Mouse (Mus musculus) heart, postnatal 0 days (tissue): ENCODE measurements around the gene Tmcc2. TPM values are rescaled to one million over a fixed set of nuclear protein-coding genes. Genes with fewer than 3 reads are reported as not detected.

ENCODE experiments used
- ATAC-seq: fragments of 200-750 bp; cut with Nextera tagmentation; 2 replicates; pipeline ENCODE4 v1.8.0; 2017; ENCODE audit warnings: low read depth, moderate number of reproducible peaks, moderate library complexity; ENCODE audit not compliant: insufficient read depth
- DNase-seq: peaks from one replicate; pipeline ENCODE4 v3.0.0-alpha.2; 2016; ENCODE audit warnings: low spot score
- H3K27ac ChIP-seq: fragments of 300-500 bp; sonication (generic); 2 replicates; pipeline ENCODE4 v1.5.1; 2014; ENCODE audit warnings: low read depth, mild to moderate bottlenecking
- H3K27me3 ChIP-seq: fragments of 300-500 bp; sonication (generic); 2 replicates; pipeline ENCODE4 v1.6.1; 2014; ENCODE audit warnings: low read length, mixed read lengths; ENCODE audit not compliant: control insufficient read depth, insufficient read depth
- H3K36me3 ChIP-seq: fragments of 300-500 bp; sonication (generic); replicated peaks from 2 replicates; pipeline ENCODE4 v1.6.1; 2014; ENCODE audit warnings: low read length, mixed read lengths; ENCODE audit not compliant: control insufficient read depth, insufficient read depth
- H3K4me1 ChIP-seq: fragments of 300-500 bp; sonication (generic); 2 replicates; pipeline ENCODE4 v1.6.1; 2014; ENCODE audit warnings: antibody characterized with exemption; ENCODE audit not compliant: control insufficient read depth, insufficient read depth
- H3K4me2 ChIP-seq: fragments of 300-500 bp; sonication (generic); 2 replicates; pipeline ENCODE4 v1.6.1; 2014; ENCODE audit warnings: low read depth, mild to moderate bottlenecking, low read length, moderate library complexity
- H3K4me3 ChIP-seq: fragments of 300-500 bp; sonication (generic); 2 replicates; pipeline ENCODE4 v1.5.1; 2014; ENCODE audit warnings: low read depth, low read length
- H3K9ac ChIP-seq: fragments of 300-500 bp; sonication (generic); replicated peaks from 2 replicates; pipeline ENCODE4 v1.6.1; 2014; ENCODE audit warnings: low read depth, low read length, mixed read lengths
- H3K9me3 ChIP-seq: fragments of 300-500 bp; sonication (generic); replicated peaks from 2 replicates; pipeline ENCODE4 v1.6.1; 2016; ENCODE audit warnings: low read length; ENCODE audit not compliant: control insufficient read depth
- CTCF ChIP-seq: IDR thresholded peaks from 2 replicates; pipeline ENCODE4 v1.5.1; 2016; ENCODE audit warnings: antibody characterized with exemption, control low read depth, low read depth
- EP300 ChIP-seq: IDR thresholded peaks from 2 replicates; pipeline ENCODE4 v1.6.1; 2016; ENCODE audit warnings: antibody characterized with exemption, low read depth
- WGBS: fragments of 180-500 bp; shearing (Covaris S2); extraction: QIAGEN DNeasy Blood & Tissue Kit; methylation state at CpG from one replicate; pipeline ENCODE4 v1.1.7; 2014; 5-methylcytosine and 5-hydroxymethylcytosine counted together
- polyA plus RNA-seq: library from polyadenylated mRNA; unstranded; fragments of >200 nt; fragmentation: Nextera tagmentation; extraction: Ambion mirVana; gene quantifications from 2 replicates; pipeline ENCODE4 v1.2.1, GENCODE M21; 2015
- total RNA-seq: library from RNA; depleted of rRNA; stranded (reverse); fragments of >200 nt; gene quantifications from 2 replicates; pipeline ENCODE4 v1.2.3, GENCODE M21; 2014; ENCODE audit warnings: low replicate concordance

Tmcc2 gene
- total and polyA plus RNA-seq, 2 experiments from 2014 or later, result 6.5 to 20.4 TPM

DNA sequence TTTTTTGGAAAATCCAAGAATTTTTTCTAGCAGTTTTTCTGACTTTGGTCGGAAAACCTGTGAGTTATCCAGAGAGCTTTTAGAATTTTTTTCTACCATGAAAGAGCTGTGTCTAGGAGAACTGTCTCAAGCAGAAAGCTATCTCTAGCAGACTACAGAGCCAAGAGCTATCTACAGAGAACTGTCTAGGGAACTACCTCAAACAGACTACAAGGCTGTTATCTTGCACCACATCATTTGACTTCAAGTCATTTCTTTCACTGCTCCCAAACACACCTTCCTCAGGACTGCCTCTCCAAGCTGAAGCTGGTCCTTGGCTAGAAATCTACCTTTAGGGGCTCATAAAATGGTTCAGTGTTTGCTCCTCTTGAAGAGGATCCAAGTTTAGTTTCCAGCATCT, 10.8 kb upstream of the Tmcc2 start:
- TF ChIP-seq EP300 (no peak), CTCF (no peak)
- Histone ChIP-seq H3K27ac (no peak overlapping the region), H3K4me3 (no peak overlapping the region), H3K9ac (no peak overlapping the region), H3K36me3 (no peaks in the 10 kb centered on the region), H3K4me2 (no peak overlapping the region), H3K9me3 (no peaks in the 10 kb centered on the region), H3K4me1 (no peaks in the 10 kb centered on the region), H3K27me3 (no peaks in the 10 kb centered on the region)
- DNase-seq (no peak), ATAC-seq (no peak)
- 64% methylated on average over 1 of the region's 1 CpGs for WGBS

- Histone ChIP-seq H3K36me3 (no peaks in the 10 kb centered on the region), H3K4me1 (no peaks in the 10 kb centered on the region), H3K4me2 (no peak overlapping the region), H3K4me3 (no peak overlapping the region), H3K27me3 (no peaks in the 10 kb centered on the region), H3K9ac (no peak overlapping the region), H3K27ac (no peak overlapping the region), H3K9me3 (no peaks in the 10 kb centered on the region)
- no peak for TF ChIP-seq CTCF
- no peak for TF ChIP-seq EP300
- WGBS, result 43% methylated on average over 1 of the region's 1 CpGs
- DNase-seq (no peak), ATAC-seq (no peak)
Observed at GRCm38 (mm10) chr1:132400538-132400937, 9.5 kb upstream of the Tmcc2 start.

DNA sequence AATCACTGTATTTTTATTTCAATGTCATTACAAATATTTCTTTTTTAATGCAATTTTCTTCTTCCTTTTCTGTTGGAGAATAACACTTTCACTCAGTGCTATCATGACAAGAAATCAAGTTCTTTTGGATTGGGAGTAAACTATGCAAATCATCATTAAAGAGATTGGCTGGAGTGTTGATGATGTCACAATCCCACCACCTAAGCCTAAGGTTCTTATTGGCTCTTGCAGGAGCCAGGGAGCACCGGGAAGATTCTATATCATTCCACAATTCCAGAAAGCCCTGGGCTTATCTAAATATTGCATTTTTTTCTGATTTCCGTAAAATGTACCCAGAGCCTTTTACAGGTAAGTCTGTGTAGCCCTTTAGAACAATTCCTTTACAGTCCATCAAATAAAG, 5.6 kb upstream of the Tmcc2 start:
- H3K27ac ChIP-seq, result no peak overlapping the region
- no peak overlapping the region for H3K9ac ChIP-seq
- 62% methylated on average over 2 of the region's 2 CpGs for WGBS
- ATAC-seq (no peak), DNase-seq (no peak)
- TF ChIP-seq CTCF, result no peak
- no peak for TF ChIP-seq EP300
- no peaks in the 10 kb centered on the region for H3K4me1 ChIP-seq
- no peak overlapping the region for H3K4me3 ChIP-seq
- no peaks in the 10 kb centered on the region for H3K27me3 ChIP-seq
- no peaks in the 10 kb centered on the region for H3K9me3 ChIP-seq
- no peaks in the 10 kb centered on the region for H3K36me3 ChIP-seq
- no peak overlapping the region for H3K4me2 ChIP-seq

DNA sequence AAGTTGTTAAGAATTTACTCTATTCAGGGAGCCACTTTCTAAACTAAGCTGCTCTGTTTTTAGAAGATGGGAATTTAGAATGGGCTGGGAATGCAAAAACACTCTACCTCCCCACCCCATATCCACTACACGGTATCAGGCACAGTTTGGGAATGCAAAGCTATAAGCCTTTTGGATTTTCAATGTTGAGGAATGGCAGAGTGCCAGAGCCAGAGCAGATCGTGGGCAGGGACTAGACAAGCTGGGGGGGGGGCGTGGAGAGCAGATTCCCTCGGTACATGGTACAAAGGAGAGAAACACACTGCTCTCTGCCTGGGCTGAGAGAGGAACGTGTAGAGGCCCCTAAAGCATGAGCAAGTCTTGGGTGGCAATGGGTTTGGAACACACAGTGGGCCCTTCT, 1.8 kb upstream of the Tmcc2 start:
- H3K4me3 ChIP-seq, result no peak overlapping the region
- no peaks in the 10 kb centered on the region for H3K27me3 ChIP-seq
- ATAC-seq (no peak), DNase-seq (no peak)
- H3K9me3 ChIP-seq, result no peaks in the 10 kb centered on the region
- no peaks in the 10 kb centered on the region for H3K36me3 ChIP-seq
- H3K27ac ChIP-seq, result no peak overlapping the region
- no peak overlapping the region for H3K9ac ChIP-seq
- no peak overlapping the region for H3K4me2 ChIP-seq
- 53% methylated on average over 5 of the region's 5 CpGs for WGBS
- H3K4me1 ChIP-seq, result peaks cover 25% of the 10 kb centered on the region
- TF ChIP-seq EP300 (no peak), CTCF (no peak)

- WGBS, result under 1% methylated on average over 39 of the region's 54 CpGs
- Histone ChIP-seq H3K36me3 (no peaks in the 10 kb centered on the region), H3K9ac (peak overlapping the region; percentile 73), H3K27ac (peak overlapping the region; percentile 52), H3K4me3 (peak overlapping the region; percentile 61), H3K4me2 (peak overlapping the region; percentile 82), H3K27me3 (no peaks in the 10 kb centered on the region), H3K9me3 (no peaks in the 10 kb centered on the region), H3K4me1 (peaks cover 31% of the 10 kb centered on the region)
- TF ChIP-seq CTCF (no peak), EP300 (no peak)
- peak; percentile 20 for DNase-seq
- peak; percentile 88 for ATAC-seq
Observed at GRCm38 (mm10) chr1:132391580-132392022, 520 bp upstream of the Tmcc2 start.

DNA sequence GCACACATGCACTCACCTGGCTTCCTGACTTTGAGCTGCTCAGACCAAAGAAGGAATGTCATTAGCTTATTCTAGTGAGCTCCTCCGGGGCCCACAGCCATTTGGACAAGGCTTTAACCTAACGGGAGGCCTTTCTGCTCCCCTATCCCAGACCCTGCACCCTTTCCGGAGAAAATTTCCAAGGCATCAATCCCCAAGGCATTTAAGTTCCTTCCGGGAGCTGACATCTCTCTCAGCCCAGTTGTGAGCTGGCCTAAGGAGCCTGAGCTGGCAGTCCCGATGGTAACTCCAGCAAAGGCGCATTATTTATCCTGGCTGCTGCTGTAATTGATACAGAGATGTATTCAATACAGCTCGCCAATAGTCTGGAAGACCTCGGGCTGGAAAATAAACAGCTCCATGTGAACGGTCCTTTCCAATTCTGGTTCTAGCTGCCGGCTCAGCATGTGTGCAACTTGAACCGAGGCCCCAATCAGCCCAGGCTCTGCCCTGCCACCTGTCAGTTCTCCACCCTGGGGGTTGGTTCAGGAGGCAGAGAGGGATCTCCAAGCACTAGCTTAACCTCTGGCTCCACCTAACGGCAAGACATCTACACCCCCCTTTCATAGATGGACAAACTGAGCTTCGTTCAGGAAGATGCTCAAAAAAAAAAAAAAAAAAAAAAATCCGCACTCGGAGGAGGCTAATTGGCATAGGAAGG, 1.0 kb downstream of the Tmcc2 start:
- Histone ChIP-seq H3K4me1 (peaks cover 35% of the 10 kb centered on the region), H3K36me3 (no peaks in the 10 kb centered on the region), H3K27me3 (no peaks in the 10 kb centered on the region), H3K4me3 (peak overlapping the region; percentile 61), H3K9ac (no peak overlapping the region), H3K9me3 (no peaks in the 10 kb centered on the region), H3K27ac (peak overlapping the region; percentile 80), H3K4me2 (peak overlapping the region; percentile 82)
- DNase-seq (peak; percentile 34), ATAC-seq (no peak)
- TF ChIP-seq EP300, result no peak
- TF ChIP-seq CTCF, result peak; percentile 52
- 27% methylated on average over 15 of the region's 15 CpGs for WGBS
